Mouse (Mus musculus) monocyte, adult 5-6 weeks (primary cell): ENCODE data around the gene Frem1. TPM values are rescaled to one million over a fixed set of nuclear protein-coding genes. Genes with fewer than 3 reads are reported as not detected.

ENCODE experiments used
- ATAC-seq: fragments of 153-309, 156-312 bp; replicated peaks from 2 replicates; pipeline ENCODE4 v1.8.0; 2017; ENCODE audit warnings: mild to moderate bottlenecking; ENCODE audit not compliant: low TSS enrichment, insufficient number of reproducible peaks, severe bottlenecking, poor library complexity, low FRiP score
- total RNA-seq: library from RNA; stranded (forward); fragments of 200-1000, 200-491, 200-594 nt; gene quantifications from 3 replicates; pipeline ENCODE4 v1.2.3, GENCODE M21; 2017

The Frem1 gene
- total RNA-seq, 1 experiment from 2014 or later, result not detected

- no peak for ATAC-seq
These were observed 11.4 kb downstream of the Frem1 start for GRCm38 (mm10) chr4:83040780-83041179.

GRCm38 (mm10) chr4:83032780-83033179, 19.4 kb downstream of the Frem1 start:
- no peak for ATAC-seq

- ATAC-seq, result no peak
These were observed 20.5 kb downstream of the Frem1 start for GRCm38 (mm10) chr4:83031591-83031990.

GRCm38 (mm10) chr4:83030097-83030496, 22.0 kb downstream of the Frem1 start:
- no peak for ATAC-seq

GRCm38 (mm10) chr4:83020759-83021555, 31.2 kb downstream of the Frem1 start:
- no peak for ATAC-seq

GRCm38 (mm10) chr4:83018111-83019105, 33.7 kb downstream of the Frem1 start:
- no peak for ATAC-seq

GRCm38 (mm10) chr4:83014538-83014937, 37.6 kb downstream of the Frem1 start:
- no peak for ATAC-seq

- ATAC-seq, result no peak
These were observed 48.1 kb downstream of the Frem1 start for GRCm38 (mm10) chr4:83004086-83004485.

GRCm38 (mm10) chr4:82992042-82992441, 60.1 kb downstream of the Frem1 start:
- ATAC-seq, result no peak

- ATAC-seq, result no peak
These were observed 61.0 kb downstream of the Frem1 start for GRCm38 (mm10) chr4:82990973-82991695.

- ATAC-seq, result no peak
These were observed 79.8 kb downstream of the Frem1 start for GRCm38 (mm10) chr4:82972381-82972780.

GRCm38 (mm10) chr4:82970901-82971648, 81.1 kb downstream of the Frem1 start:
- no peak for ATAC-seq

GRCm38 (mm10) chr4:82961024-82961423, 91.1 kb downstream of the Frem1 start:
- no peak for ATAC-seq

GRCm38 (mm10) chr4:82957827-82958538, 94.2 kb downstream of the Frem1 start:
- no peak for ATAC-seq

- no peak for ATAC-seq
These were observed 98.1 kb downstream of the Frem1 start for GRCm38 (mm10) chr4:82953992-82954391.

- ATAC-seq, result no peak
These were observed 102.6 kb downstream of the Frem1 start for GRCm38 (mm10) chr4:82949511-82949910.

GRCm38 (mm10) chr4:82946721-82947120, 105.4 kb downstream of the Frem1 start:
- no peak for ATAC-seq

GRCm38 (mm10) chr4:82946276-82946612, 105.9 kb downstream of the Frem1 start:
- ATAC-seq, result no peak
